Mouse (Mus musculus) G1E-ER4 (cell line): Measurements from ENCODE around the gene Clybl. TPM values are rescaled to one million over a fixed set of nuclear protein-coding genes. Genes with fewer than 3 reads are reported as not detected.

Experiments used
- GATA1 ChIP-seq: IDR thresholded peaks from one replicate; pipeline ENCODE4 v1.8.0; 2012; ENCODE audit warnings: low read length, inconsistent platforms
- polyA plus RNA-seq: library from polyadenylated mRNA; stranded (reverse); fragments of >175 nt; gene quantifications from 2 replicates; pipeline ENCODE4 v1.2.3, GENCODE M21; 2012

Clybl gene
- polyA plus RNA-seq, 1 experiment = 30.1 TPM

DNA sequence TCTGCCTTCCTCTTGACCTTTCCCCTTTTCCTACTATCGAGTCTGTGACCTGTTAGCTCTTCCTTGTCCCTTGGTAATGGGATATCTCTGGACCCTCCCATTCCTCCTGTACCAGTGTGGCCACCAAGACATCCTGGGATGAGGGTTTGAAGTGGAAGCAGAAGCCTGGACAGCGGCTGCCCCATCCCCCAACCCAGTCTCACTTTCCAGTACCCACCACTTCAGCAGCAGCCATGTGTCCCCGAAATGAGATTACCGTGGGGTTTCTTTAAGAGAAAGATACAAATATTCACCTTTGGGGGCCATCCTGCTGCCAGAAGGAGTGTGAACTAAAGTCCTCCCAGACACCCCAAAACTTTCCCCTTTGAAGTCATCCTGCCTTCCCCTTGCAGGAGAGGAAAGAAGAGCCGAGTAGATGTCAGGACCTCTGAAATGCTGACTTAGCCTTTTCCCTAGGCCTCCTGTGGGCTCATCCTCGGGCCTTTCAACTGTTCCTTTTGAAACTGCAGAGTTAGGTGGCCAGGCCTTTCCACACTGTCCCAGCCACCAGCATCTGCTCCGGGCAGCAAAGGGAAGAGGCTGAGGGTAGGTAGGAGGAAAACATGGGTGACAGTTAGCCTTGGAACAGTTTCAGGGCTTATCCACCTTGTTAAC, 44.1 kb downstream of the Clybl start:
- no peak for TF ChIP-seq GATA1

- no peak for TF ChIP-seq GATA1
Measured at GRCm38 (mm10) chr14:122226133-122226515, 44.6 kb downstream of the Clybl start.

DNA sequence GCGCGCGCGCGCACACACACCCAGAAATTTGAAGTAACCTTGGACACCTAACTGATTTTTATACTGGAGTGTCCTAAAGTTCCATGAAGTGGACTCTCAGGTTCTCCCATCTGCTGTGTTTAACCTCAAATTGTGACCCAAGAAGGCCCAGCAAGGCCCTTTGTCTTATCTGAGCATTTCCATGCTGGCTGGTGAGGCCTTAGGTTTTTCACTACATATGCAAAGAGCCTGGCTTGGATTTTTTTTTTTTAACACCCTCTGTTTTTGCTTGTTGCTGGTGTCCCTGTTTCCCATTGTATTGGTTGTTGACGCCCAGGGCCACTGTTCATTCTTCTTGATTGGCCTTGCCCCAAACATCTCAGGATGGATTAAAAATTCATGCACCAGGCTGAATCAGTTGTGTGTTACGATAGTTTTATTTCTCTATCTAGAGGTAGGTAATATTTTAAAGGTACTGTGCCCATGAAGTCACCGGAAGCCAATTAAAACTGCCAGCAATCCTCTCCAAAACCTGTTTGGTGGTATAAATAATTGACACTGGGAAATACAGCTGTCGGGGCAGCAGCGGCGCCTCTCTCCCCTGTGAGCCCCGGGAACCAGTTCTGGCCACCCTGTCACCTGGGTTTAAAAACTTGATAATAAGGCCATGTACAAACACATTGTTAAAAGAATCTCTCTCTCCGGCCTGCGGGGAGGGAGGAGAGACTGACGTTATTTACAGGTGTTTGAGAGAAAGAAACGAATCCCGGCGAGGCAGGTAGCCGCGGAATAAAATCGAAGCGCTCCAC, 45.4 kb downstream of the Clybl start:
- TF ChIP-seq GATA1 = no peak

DNA sequence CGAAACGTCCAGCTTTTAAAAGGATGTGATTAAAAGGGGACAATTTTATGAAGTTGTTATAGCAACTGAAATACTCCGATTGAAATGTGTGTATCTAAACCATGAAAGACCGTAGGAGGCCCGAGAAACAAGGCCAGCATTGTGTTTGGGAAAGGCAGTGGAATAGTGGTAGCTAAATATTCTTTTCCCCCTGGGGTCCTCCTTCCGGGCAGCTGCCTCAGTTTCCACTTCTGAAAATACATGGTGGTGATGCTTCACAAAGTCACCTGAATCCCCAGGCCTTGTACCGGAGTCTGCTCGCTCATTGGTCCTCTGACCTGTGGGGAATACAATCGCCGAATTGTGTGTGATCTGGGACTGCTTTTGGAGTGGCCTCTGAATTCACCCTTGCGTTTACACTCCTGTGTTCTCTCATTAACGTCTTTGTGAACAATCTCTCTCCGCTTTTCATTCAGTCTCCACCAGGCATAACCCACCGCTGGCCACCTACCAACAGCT, 46.0 kb downstream of the Clybl start:
- no peak for TF ChIP-seq GATA1

DNA sequence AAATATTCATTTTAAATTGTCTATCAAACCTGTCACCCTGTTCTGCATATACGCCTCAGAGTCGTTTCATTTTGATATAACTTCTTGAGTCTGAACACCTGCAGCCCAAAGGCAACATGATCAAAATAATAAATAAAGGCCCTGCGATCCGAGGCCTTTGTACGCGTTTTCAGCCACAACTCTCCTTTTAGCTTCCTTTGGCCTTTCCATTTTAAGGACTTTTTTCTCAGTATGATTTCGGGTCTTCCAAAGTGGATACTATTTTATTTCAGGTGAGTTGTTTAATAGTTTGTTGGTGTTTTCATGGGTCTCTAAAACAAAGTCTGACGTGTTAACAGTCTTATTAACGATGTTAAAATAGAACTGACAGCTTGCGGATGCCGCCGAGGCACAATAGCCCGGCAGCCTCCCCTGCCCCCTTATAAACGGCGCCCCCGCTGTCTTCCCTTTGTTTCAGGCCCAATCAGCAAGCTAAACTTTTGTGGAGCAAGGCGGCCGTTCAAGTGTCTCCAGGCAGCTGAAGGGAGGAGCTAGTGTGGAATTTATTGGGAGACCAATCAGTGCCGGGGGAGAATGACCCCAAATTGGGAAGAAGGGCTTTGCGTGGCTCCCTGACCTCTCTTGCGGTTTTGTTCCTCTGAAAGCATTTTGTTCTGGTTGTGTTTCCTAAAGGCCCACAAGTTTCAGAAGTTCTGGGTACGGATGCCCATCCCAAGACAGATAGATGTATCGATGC, 47.5 kb downstream of the Clybl start:
- no peak for TF ChIP-seq GATA1

- no peak for TF ChIP-seq GATA1
Measured at GRCm38 (mm10) chr14:122229988-122230387, 48.5 kb downstream of the Clybl start.

DNA sequence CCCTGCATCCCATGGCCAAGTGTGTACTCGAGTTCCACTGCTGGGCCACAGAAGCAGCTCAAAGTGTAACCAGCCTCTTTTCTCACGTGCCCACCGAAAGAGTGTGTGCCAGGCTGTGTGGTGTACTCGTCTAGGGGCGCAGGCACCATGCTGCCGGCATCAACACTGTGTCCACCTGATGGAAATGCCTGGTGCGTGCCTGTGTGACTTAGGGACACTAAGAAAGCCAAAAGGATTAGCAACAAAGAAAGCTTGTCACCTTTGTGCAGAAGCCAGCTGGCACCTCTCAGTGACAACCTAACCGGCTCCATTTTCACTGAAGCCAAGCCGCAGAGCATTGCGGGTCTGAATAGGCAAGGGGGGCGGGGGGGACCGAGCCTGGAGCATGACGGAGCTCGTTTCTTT, 49.1 kb downstream of the Clybl start:
- TF ChIP-seq GATA1 = no peak

DNA sequence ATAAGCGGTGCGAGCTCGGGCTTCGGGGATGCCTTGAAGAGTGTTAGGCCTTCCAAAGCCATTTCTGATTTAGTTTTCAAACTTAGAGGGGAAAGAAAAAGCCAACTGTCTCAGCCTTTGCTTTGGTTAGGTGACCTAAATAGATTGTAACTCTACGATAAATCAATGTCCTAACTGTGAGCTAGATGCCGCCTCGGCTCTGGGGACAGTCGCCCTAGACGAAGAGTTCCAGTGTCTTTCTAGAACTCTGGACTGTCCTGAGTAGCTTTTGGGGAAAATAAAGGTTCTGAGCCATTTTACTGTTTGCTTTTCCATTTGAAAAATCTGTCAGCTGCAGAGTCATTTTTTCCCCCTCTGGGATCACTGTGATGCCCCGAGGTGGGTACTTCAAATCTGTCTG, 49.6 kb downstream of the Clybl start:
- TF ChIP-seq GATA1 = no peak

GRCm38 (mm10) chr14:122233212-122233714, 51.8 kb downstream of the Clybl start:
- TF ChIP-seq GATA1 = no peak

DNA sequence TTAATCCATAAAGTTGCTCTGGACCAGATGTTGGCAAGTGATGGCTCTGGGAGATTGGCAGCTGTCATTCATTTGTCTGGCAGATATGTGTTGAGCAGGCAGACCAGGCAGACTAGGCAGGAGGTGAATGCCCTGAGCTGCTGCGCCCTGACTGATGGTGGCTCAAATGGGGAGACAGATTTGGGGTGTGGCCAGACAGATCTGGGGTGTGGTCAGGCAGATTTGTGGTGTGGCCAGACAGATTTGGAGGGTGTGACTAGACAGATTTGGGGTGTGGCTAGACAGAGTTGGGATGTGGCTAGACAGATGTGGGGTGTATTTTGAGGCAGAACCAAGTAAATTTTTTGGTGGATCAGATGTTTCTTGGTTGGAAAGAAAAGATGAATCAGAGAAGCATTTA, 62.4 kb downstream of the Clybl start:
- no peak for TF ChIP-seq GATA1

GRCm38 (mm10) chr14:122246919-122247859, 65.7 kb downstream of the Clybl start:
- no peak for TF ChIP-seq GATA1

DNA sequence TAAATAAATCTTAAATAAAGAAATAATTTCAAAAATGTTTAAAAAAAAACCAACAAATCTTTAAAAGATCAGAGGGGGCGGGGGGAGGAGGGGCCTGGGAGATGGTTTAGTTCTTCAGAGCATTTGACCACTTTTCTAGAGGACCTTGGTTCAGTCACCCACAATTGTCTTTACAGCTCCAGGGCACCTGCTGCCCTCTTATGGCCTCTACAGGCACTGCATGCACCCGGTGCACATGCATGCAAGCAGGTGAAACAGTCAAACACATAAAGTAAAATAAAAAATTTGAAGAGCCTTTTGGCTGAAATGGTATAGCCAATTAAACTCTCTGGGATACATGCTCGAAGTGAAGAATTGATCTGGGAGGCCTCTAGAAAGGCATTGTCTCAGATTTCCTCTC, 67.6 kb downstream of the Clybl start:
- no peak for TF ChIP-seq GATA1

GRCm38 (mm10) chr14:122251346-122251745, 69.8 kb downstream of the Clybl start:
- TF ChIP-seq GATA1 = no peak

DNA sequence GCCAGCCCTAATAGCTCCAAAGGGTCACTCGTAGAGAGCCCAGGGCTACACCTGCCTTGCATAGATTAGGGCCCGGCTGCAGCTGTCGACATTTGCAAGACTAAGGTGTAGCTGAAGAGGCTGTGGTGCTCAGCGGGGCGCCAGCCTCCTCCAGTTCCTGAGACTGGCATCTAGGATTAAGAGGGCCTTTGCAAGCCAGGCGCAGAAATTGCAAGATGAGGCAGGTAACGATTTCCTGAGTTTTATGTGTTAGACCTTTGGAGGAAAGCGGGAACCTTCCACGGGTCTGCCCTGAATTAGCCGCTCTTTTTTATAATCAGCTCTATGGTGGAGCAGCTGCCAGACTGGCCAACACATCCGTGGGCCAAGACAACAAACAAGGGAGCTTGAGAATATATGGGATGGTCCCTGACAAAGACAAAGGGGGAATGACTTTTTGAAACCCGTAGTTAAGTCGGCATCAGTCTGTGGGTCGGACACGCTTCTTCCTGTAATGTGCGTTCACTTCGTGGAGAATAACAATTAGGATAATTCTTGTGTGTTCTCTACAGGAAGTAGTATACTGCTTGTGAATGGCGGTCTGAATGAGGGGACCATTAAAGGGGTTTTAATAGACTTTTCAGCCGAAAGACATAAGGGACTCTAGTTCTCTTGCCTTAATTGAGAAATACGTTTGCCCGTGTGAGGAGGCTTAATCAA, 74.2 kb downstream of the Clybl start:
- no peak for TF ChIP-seq GATA1
